Mouse (Mus musculus): ENCODE results near the gene Hist1h3c. TPM values are rescaled to one million over a fixed set of nuclear protein-coding genes. Genes with fewer than 3 reads are reported as not detected.

Hist1h3c gene
- 23.6 and 30.3 TPM in 2 replicates for polyA plus RNA-seq (2012; rRNA removed)

GRCm38 (mm10) chr13:23745381-23746161, at the start of gene Hist1h3c:
Hist1h3c (minus strand) TSS chr13:23745602.

GRCm38 (mm10) chr13:23769613-23770012, 24.2 kb upstream of the Hist1h3c start, which contains the start of gene Trim38:
Trim38 (plus strand) TSS chr13:23769913.

GRCm38 (mm10) chr13:23763586-23764323, 18.4 kb upstream of the Hist1h3c start, which contains the start of gene Hist1h1a:
Hist1h1a (plus strand) TSS chr13:23763666.

GRCm38 (mm10) chr13:23761871-23762821, 16.7 kb upstream of the Hist1h3c start, which contains the start of gene Hist1h3a:
Hist1h3a (minus strand) TSS chr13:23762386.

GRCm38 (mm10) chr13:23760972-23761864, 15.8 kb upstream of the Hist1h3c start, which contains the start of gene Hist1h4a:
Hist1h4a (minus strand) TSS chr13:23761230.

GRCm38 (mm10) chr13:23756790-23757189, 11.4 kb upstream of the Hist1h3c start, which contains the start of gene Hist1h4b:
Hist1h4b (plus strand) TSS chr13:23757013.

GRCm38 (mm10) chr13:23752067-23752741, 6.8 kb upstream of the Hist1h3c start, which contains the start of gene Hist1h3b:
Hist1h3b (plus strand) TSS chr13:23752267.

GRCm38 (mm10) chr13:23750839-23751477, 5.6 kb upstream of the Hist1h3c start, which contains the start of gene Hist1h2ab:
Hist1h2ab (plus strand) TSS chr13:23751126.

GRCm38 (mm10) chr13:23746201-23747080, 1.0 kb upstream of the Hist1h3c start, which contains the start of gene Hist1h2bb:
Hist1h2bb (plus strand) TSS chr13:23746734.

GRCm38 (mm10) chr13:23738677-23739068, 6.7 kb downstream of the Hist1h3c start, which contains the start of gene Hist1h1c:
Hist1h1c (plus strand) TSS chr13:23738808.

GRCm38 (mm10) chr13:23710374-23711089, 34.9 kb downstream of the Hist1h3c start, which contains the start of gene Hfe:
Hfe (minus strand) TSS chr13:23710854.

GRCm38 (mm10) chr13:23698300-23698693, 47.1 kb downstream of the Hist1h3c start, which contains the start of gene Hist1h4c:
Hist1h4c (minus strand) TSS chr13:23698454.

GRCm38 (mm10) chr13:23695514-23695913, 49.9 kb downstream of the Hist1h3c start, which contains the start of gene Hist1h1t:
Hist1h1t (plus strand) TSS chr13:23695814.

